Mouse (Mus musculus) midbrain, embryonic 14.5 days (tissue): Measurements from ENCODE around the gene Polg. TPM values are rescaled to one million over a fixed set of nuclear protein-coding genes. Genes with fewer than 3 reads are reported as not detected.

Experiments used
- ATAC-seq: fragments of 200-750 bp; cut with Nextera tagmentation; 2 replicates; pipeline ENCODE4 v1.8.0; 2017; ENCODE audit warnings: moderate number of reproducible peaks, moderate library complexity; ENCODE audit not compliant: low FRiP score, low TSS enrichment
- DNase-seq: peaks from one replicate; pipeline ENCODE4 v3.0.0-alpha.2; 2015
- H3K27ac ChIP-seq: fragments of 300-500 bp; sonication (generic); replicated peaks from 2 replicates; pipeline ENCODE4 v1.5.1; 2014; ENCODE audit warnings: mild to moderate bottlenecking, low read depth, low read length, moderate library complexity
- H3K27me3 ChIP-seq: fragments of 300-500 bp; sonication (generic); 2 replicates; pipeline ENCODE4 v1.6.1; 2014; ENCODE audit warnings: low read length, control low read depth, mixed read lengths; ENCODE audit not compliant: control insufficient read depth, insufficient read depth
- H3K36me3 ChIP-seq: fragments of 300-500 bp; sonication (generic); 2 replicates; pipeline ENCODE4 v1.6.1; 2014; ENCODE audit warnings: low read length, control low read depth; ENCODE audit not compliant: control insufficient read depth, insufficient read depth
- H3K4me1 ChIP-seq: fragments of 300-500 bp; sonication (generic); 2 replicates; pipeline ENCODE4 v1.6.1; 2014; ENCODE audit warnings: mild to moderate bottlenecking, antibody characterized with exemption, low read length, control low read depth; ENCODE audit not compliant: control insufficient read depth, insufficient read depth
- H3K4me2 ChIP-seq: fragments of 300-500 bp; sonication (generic); 2 replicates; pipeline ENCODE4 v1.6.1; 2014; ENCODE audit warnings: mild to moderate bottlenecking, low read length, moderate library complexity
- H3K4me3 ChIP-seq: fragments of 300-500 bp; sonication (generic); replicated peaks from 2 replicates; pipeline ENCODE4 v1.5.1; 2014; ENCODE audit warnings: low read depth, low read length
- H3K9ac ChIP-seq: fragments of 300-500 bp; sonication (generic); replicated peaks from 2 replicates; pipeline ENCODE4 v1.6.1; 2014; ENCODE audit warnings: mild to moderate bottlenecking, low read length, moderate library complexity
- H3K9me3 ChIP-seq: fragments of 300-500 bp; sonication (generic); 2 replicates; pipeline ENCODE4 v1.6.1; 2016; ENCODE audit warnings: low read length, control low read depth, mixed read lengths; ENCODE audit not compliant: control insufficient read depth
- WGBS: fragments of 180-500 bp; shearing (Covaris S2); extraction: QIAGEN DNeasy Blood & Tissue Kit; methylation state at CpG from one replicate; pipeline ENCODE4 v1.1.7; 2014; 5-methylcytosine and 5-hydroxymethylcytosine counted together
- polyA plus RNA-seq: library from polyadenylated mRNA; unstranded; fragments of >200 nt; fragmentation: Nextera tagmentation; extraction: Ambion mirVana; gene quantifications from 2 replicates; pipeline ENCODE4 v1.2.1, GENCODE M21; 2014

The Polg gene
- polyA plus RNA-seq, 1 experiment from 2014 or later = 24.7 TPM

- Histone ChIP-seq H3K36me3 (no peaks in the 10 kb centered on the region; the same call in 1 of the 2 replicates), H3K4me1 (peaks cover 29% of the 10 kb centered on the region), H3K9ac (peak overlapping the region; percentile 98), H3K4me3 (peak overlapping the region; percentile 82), H3K9me3 (no peaks in the 10 kb centered on the region), H3K27ac (peak overlapping the region; percentile 94), H3K27me3 (peaks cover 15% of the 10 kb centered on the region; the same call in 1 of the 2 replicates), H3K4me2 (peak overlapping the region; percentile 73)
- ATAC-seq (peak; percentile 76), DNase-seq (peak; percentile 90)
- WGBS = under 1% methylated on average over 63 of the region's 72 CpGs
Observed at GRCm38 (mm10) chr7:79499596-79500570, 33.7 kb upstream of the Polg start.

GRCm38 (mm10) chr7:79498965-79499595, 32.9 kb upstream of the Polg start:
- under 1% methylated on average over 35 of the region's 35 CpGs for WGBS
- DNase-seq (peak; percentile 76), ATAC-seq (0 out of 2 replicates have a peak, but pooled peaks have one; percentile 5)
- Histone ChIP-seq H3K27ac (peak overlapping the region; percentile 94), H3K36me3 (no peaks in the 10 kb centered on the region; the same call in 1 of the 2 replicates), H3K27me3 (peaks cover 22% of the 10 kb centered on the region; the same call in 1 of the 2 replicates), H3K4me2 (peak overlapping the region; percentile 73), H3K4me3 (peak overlapping the region; percentile 82), H3K9me3 (no peaks in the 10 kb centered on the region), H3K4me1 (peaks cover 26% of the 10 kb centered on the region), H3K9ac (peak overlapping the region; percentile 98)

- ATAC-seq (no peak), DNase-seq (peak; percentile 40)
- H3K27ac ChIP-seq = peak overlapping the region; percentile 75
- no peak overlapping the region; the same call in 1 of the 2 replicates for H3K9ac ChIP-seq
- H3K4me1 ChIP-seq = peaks cover 24% of the 10 kb centered on the region
- H3K4me2 ChIP-seq = peak overlapping the region; percentile 73
- H3K27me3 ChIP-seq = peaks cover 19% of the 10 kb centered on the region; the same call in 1 of the 2 replicates
- H3K36me3 ChIP-seq = no peaks in the 10 kb centered on the region; the same call in 1 of the 2 replicates
- H3K9me3 ChIP-seq = no peaks in the 10 kb centered on the region
- no peak overlapping the region for H3K4me3 ChIP-seq
- 8% methylated on average over 6 of the region's 6 CpGs for WGBS
Observed at GRCm38 (mm10) chr7:79498356-79498755, 32.2 kb upstream of the Polg start.

GRCm38 (mm10) chr7:79497701-79498115, 31.5 kb upstream of the Polg start:
- peaks cover 17% of the 10 kb centered on the region for H3K4me1 ChIP-seq
- peak; percentile 82 for DNase-seq

GRCm38 (mm10) chr7:79496816-79497328, 30.7 kb upstream of the Polg start:
- Histone ChIP-seq H3K27ac (peak overlapping the region; percentile 75), H3K27me3 (peaks cover 15% of the 10 kb centered on the region; the same call in 1 of the 2 replicates), H3K9me3 (no peaks in the 10 kb centered on the region), H3K4me1 (peaks cover 10% of the 10 kb centered on the region), H3K36me3 (no peaks in the 10 kb centered on the region), H3K4me2 (peak overlapping the region; percentile 73), H3K4me3 (peak overlapping the region; percentile 23; the same call in 1 of the 2 replicates), H3K9ac (0 out of 2 replicates have a peak overlapping the region, but pooled peaks have one; percentile 7)
- no peak for ATAC-seq
- 7% methylated on average over 9 of the region's 9 CpGs for WGBS
- DNase-seq = peak; percentile 14

More at GRCm38 (mm10) chr7:79497701-79498115, 31.5 kb upstream of the Polg start:
- Histone ChIP-seq H3K27me3 (peaks cover 19% of the 10 kb centered on the region; the same call in 1 of the 2 replicates), H3K9ac (no peak overlapping the region), H3K4me3 (no peak overlapping the region), H3K4me2 (peak overlapping the region; percentile 73), H3K27ac (peak overlapping the region; percentile 75), H3K36me3 (no peaks in the 10 kb centered on the region; the same call in 1 of the 2 replicates), H3K9me3 (no peaks in the 10 kb centered on the region)
- 3% methylated on average over 20 of the region's 20 CpGs for WGBS
- ATAC-seq = peak; percentile 11; the same call in 1 of the 2 replicates

GRCm38 (mm10) chr7:79495988-79496815, 30.0 kb upstream of the Polg start:
- under 1% methylated on average over 38 of the region's 38 CpGs for WGBS
- peaks cover 10% of the 10 kb centered on the region for H3K4me1 ChIP-seq
- peak overlapping the region; percentile 23 for H3K4me3 ChIP-seq
- H3K9me3 ChIP-seq = no peaks in the 10 kb centered on the region
- peak overlapping the region; percentile 47; the same call in 1 of the 2 replicates for H3K9ac ChIP-seq
- peak overlapping the region; percentile 73 for H3K4me2 ChIP-seq
- H3K36me3 ChIP-seq = no peaks in the 10 kb centered on the region
- DNase-seq = peak; percentile 96
- peaks cover 13% of the 10 kb centered on the region; the same call in 1 of the 2 replicates for H3K27me3 ChIP-seq
- peak; percentile 56 for ATAC-seq
- H3K27ac ChIP-seq = peak overlapping the region; percentile 75

GRCm38 (mm10) chr7:79493915-79494314, 27.8 kb upstream of the Polg start:
- Histone ChIP-seq H3K9me3 (no peaks in the 10 kb centered on the region), H3K9ac (no peak overlapping the region), H3K4me2 (no peak overlapping the region), H3K27me3 (peaks cover 13% of the 10 kb centered on the region; the same call in 1 of the 2 replicates), H3K4me3 (no peak overlapping the region), H3K27ac (no peak overlapping the region), H3K4me1 (peaks cover 5% of the 10 kb centered on the region), H3K36me3 (no peaks in the 10 kb centered on the region)
- ATAC-seq (no peak), DNase-seq (peak; percentile 91)
- 7% methylated on average over 8 of the region's 8 CpGs for WGBS
